In genomic region chr8:25443552-25443951, GRCm38 (mm10) we compare ENCODE assay signal across 18 mouse cellular contexts.
DNase-seq lines count a peak whose midpoint lies in the region; ATAC-seq and TF ChIP-seq lines count a peak whose summit lies in the region.
"Had no signal": no experiment of that assay in that cellular context is flagged by ENCODE, and none has a peak within 500 bp of the region (broad histone marks: within the 10 kb centered on the region; RNA-seq: fewer than 3 reads in every experiment).

No protein-coding gene starts in this region.

- H3K27me3 ChIP-seq in midbrain, embryonic 11.5 days (ENCODE audit: control insufficient read depth, insufficient read depth, low read length), result no peaks in the 10 kb centered on the region
- no peaks in the 10 kb centered on the region for H3K27me3 ChIP-seq in midbrain, embryonic 16.5 days (ENCODE audit: control insufficient read depth, insufficient read depth, low read depth, low read length)
- H3K27me3 ChIP-seq: embryonic facial prominence, embryonic 12.5 days; forebrain, embryonic 15.5 days had no signal

- no peak overlapping the region for H3K9ac ChIP-seq in midbrain, embryonic 11.5 days (ENCODE audit: low read length)
- H3K9ac ChIP-seq in midbrain, embryonic 16.5 days (ENCODE audit: low read depth, low read length), result no peak overlapping the region
- H3K9ac ChIP-seq: embryonic facial prominence, embryonic 12.5 days; forebrain, embryonic 13.5 days; forebrain, embryonic 15.5 days; forebrain, postnatal 0 days had no signal

- H3K4me3 ChIP-seq in midbrain, embryonic 11.5 days (ENCODE audit: low read depth, low read length), result no peak overlapping the region
- H3K4me3 ChIP-seq in midbrain, embryonic 16.5 days (ENCODE audit: low read depth, low read length), result no peak overlapping the region
- no peak overlapping the region for H3K4me3 ChIP-seq in gastrocnemius, adult 2 months
- H3K4me3 ChIP-seq: embryonic facial prominence, embryonic 10.5 days; embryonic facial prominence, embryonic 12.5 days; forebrain, embryonic 13.5 days; forebrain, embryonic 15.5 days had no signal

- TF ChIP-seq CTCF in gastrocnemius, adult 2 months (IDR thresholded peaks at IDR 0.05), result no peak

- no peak overlapping the region for H3K4me2 ChIP-seq in midbrain, embryonic 11.5 days
- no peak overlapping the region for H3K4me2 ChIP-seq in midbrain, embryonic 16.5 days (ENCODE audit: low read length)
- H3K4me2 ChIP-seq: embryonic facial prominence, embryonic 12.5 days; forebrain, embryonic 13.5 days; forebrain, embryonic 15.5 days had no signal

- H3K36me3 ChIP-seq in midbrain, embryonic 11.5 days (ENCODE audit: control insufficient read depth, insufficient read depth, low read length), result no peaks in the 10 kb centered on the region
- no peaks in the 10 kb centered on the region for H3K36me3 ChIP-seq in midbrain, embryonic 16.5 days (ENCODE audit: control insufficient read depth, insufficient read depth, low read length)
- H3K36me3 ChIP-seq: embryonic facial prominence, embryonic 10.5 days; embryonic facial prominence, embryonic 12.5 days; forebrain, embryonic 15.5 days had no signal

- ATAC-seq in midbrain, embryonic 11.5 days (ENCODE audit: low FRiP score), result no peak
- no peak for ATAC-seq in midbrain, embryonic 16.5 days
- ATAC-seq: forebrain, embryonic 13.5 days; forebrain, embryonic 15.5 days; forebrain, postnatal 0 days had no signal

- intact Hi-C loops in gastrocnemius, adult 2 months (cut with DNase I), result no loop called here

- H3K9me3 ChIP-seq in midbrain, embryonic 11.5 days (ENCODE audit: control insufficient read depth, low read length), result no peaks in the 10 kb centered on the region
- no peaks in the 10 kb centered on the region for H3K9me3 ChIP-seq in midbrain, embryonic 16.5 days (replicated peaks; ENCODE audit: control insufficient read depth, low read length, poor library complexity, severe bottlenecking)
- H3K9me3 ChIP-seq: embryonic facial prominence, embryonic 10.5 days; embryonic facial prominence, embryonic 12.5 days; forebrain, embryonic 13.5 days; forebrain, embryonic 15.5 days had no signal

- DNase-seq in midbrain, embryonic 11.5 days (ENCODE audit: low spot score, missing footprints), result peak; percentile 28
- peak; percentile 54 for DNase-seq in brain, adult 2 months (ENCODE audit: low read depth, low spot score)
- peak; percentile 13 for DNase-seq in telencephalon, adult 2 months (ENCODE audit: low read depth, low spot score)
- no peak for DNase-seq in gastrocnemius, adult 2 months
- DNase-seq: adrenal gland, adult 2 months; adrenal gland, postnatal 10 days; adrenal gland, postnatal 25 days; cerebellum, adult 11-12 months; cerebellum, adult 2 months; cerebellum, adult 9-10 months; cerebellum, postnatal 10 days; cerebellum, postnatal 25 days; forebrain, postnatal 0 days had no signal

- no peak overlapping the region for H3K27ac ChIP-seq in midbrain, embryonic 11.5 days (ENCODE audit: low read depth, low read length)
- no peak overlapping the region for H3K27ac ChIP-seq in midbrain, embryonic 16.5 days (ENCODE audit: low read length)
- H3K27ac ChIP-seq in gastrocnemius, adult 2 months, result no peak overlapping the region
- H3K27ac ChIP-seq: embryonic facial prominence, embryonic 10.5 days; embryonic facial prominence, embryonic 12.5 days; forebrain, embryonic 13.5 days; forebrain, embryonic 15.5 days had no signal

- no peaks in the 10 kb centered on the region for H3K4me1 ChIP-seq in midbrain, embryonic 11.5 days (ENCODE audit: control insufficient read depth, insufficient read depth, low read length)
- no peaks in the 10 kb centered on the region for H3K4me1 ChIP-seq in midbrain, embryonic 16.5 days (ENCODE audit: control insufficient read depth, insufficient read depth, low read length)
- H3K4me1 ChIP-seq: forebrain, embryonic 13.5 days had no signal

- WGBS in midbrain, embryonic 11.5 days, result 78% methylated on average over 5 of the region's 5 CpGs
- 60% methylated on average over 5 of the region's 5 CpGs for WGBS in midbrain, embryonic 16.5 days
